Mouse (Mus musculus): ENCODE measurements around the gene Cadps2. TPM values are rescaled to one million over a fixed set of nuclear protein-coding genes. Genes with fewer than 3 reads are reported as not detected.

Gene Cadps2
- total RNA-seq, 2 experiments from 2014 or later, result 0.92 to 0.93 TPM

DNA sequence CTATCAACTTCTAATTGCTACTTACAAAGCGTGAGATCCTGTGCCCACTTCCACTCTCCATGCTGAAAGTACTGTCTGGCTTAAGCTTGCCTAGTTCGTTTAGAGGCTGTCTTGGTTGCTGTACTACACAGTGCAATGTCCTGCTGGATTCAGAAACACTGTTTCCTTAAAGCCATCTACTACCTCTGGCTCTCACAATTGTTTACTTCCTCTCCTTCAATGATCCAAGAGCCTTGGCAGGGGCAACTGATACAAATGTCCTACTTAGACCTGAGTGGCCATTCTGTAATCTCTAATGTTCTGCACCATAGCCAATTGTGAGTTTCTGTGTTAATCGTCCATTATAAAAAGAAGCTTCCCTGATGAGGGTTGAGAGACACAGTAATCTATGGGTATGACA, 47.4 kb downstream of the Cadps2 start:
- ATAC-seq (replicated peaks; ENCODE audit: poor library complexity, severe bottlenecking), result no peak

DNA sequence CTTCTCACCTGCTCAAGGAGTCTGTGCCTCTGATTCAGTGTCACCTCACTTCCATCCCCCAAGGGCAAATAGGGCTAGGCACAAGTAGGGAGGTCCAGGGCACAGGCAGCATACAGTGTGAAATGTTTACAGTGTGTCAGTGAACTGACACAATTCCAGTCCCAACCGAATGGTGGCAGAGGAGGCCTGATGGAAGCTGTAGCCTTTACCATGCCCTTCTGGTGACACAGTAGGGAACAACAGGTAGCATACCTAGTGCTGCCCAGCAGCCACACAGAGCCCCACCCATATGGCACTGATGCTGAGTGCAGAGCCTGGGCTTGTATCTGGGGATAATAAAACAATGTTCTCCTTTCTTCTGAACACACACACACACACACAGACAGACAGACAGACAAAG, 61.6 kb downstream of the Cadps2 start:
- no peak for ATAC-seq (replicated peaks; ENCODE audit: poor library complexity, severe bottlenecking)

- no peak for ATAC-seq (replicated peaks; ENCODE audit: poor library complexity, severe bottlenecking)
Measured at GRCm38 (mm10) chr6:23762204-23762603, 77.0 kb downstream of the Cadps2 start.

DNA sequence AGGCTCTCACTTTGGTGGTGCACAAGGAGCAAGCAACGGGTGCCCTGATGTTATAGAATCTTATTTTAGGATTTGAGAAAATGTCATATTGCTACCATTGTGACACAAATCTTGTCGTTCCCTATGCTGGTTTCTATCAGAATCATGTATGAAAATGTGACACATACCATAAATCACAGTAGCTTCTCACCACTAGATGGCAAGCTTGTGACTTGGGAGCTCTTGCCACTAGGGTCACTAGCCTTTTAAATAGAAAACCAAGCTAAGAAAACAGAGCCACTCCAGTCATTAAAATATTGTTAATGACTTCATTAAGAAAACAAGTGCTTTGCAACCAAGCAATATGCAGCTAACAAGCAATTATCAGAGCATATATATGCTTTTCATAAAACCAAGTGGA, 81.0 kb downstream of the Cadps2 start:
- peak; percentile 35; the same call in 1 of the 2 replicates for ATAC-seq (replicated peaks; ENCODE audit: poor library complexity, severe bottlenecking)

GRCm38 (mm10) chr6:23748823-23749222, 90.4 kb downstream of the Cadps2 start:
- ATAC-seq (replicated peaks; ENCODE audit: poor library complexity, severe bottlenecking), result no peak

- no peak for ATAC-seq (replicated peaks; ENCODE audit: poor library complexity, severe bottlenecking)
Measured at GRCm38 (mm10) chr6:23740010-23740409, 99.2 kb downstream of the Cadps2 start.

DNA sequence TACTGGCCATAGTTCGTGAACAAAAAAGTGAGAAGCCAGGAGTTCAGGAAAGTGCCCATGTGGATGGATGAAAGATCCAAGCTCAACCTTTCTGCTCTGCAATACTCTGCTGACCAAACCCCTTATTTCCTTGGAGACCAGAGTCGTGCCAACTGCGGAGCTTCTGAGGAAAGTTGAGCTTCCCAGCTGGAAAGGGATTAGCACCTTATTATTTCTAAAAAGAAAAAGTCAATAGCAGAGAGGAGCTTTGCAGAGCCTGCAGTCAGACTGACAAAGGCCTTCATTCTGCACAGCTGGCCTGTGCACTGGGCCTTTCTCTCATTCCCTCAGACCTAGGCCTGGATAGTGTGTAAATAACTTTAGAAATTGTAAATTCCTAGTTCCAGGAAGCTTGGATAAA, 106.5 kb downstream of the Cadps2 start:
- no peak for ATAC-seq (replicated peaks; ENCODE audit: poor library complexity, severe bottlenecking)

- no peak for ATAC-seq (replicated peaks; ENCODE audit: poor library complexity, severe bottlenecking)
Measured at GRCm38 (mm10) chr6:23728620-23729019, 110.6 kb downstream of the Cadps2 start.

DNA sequence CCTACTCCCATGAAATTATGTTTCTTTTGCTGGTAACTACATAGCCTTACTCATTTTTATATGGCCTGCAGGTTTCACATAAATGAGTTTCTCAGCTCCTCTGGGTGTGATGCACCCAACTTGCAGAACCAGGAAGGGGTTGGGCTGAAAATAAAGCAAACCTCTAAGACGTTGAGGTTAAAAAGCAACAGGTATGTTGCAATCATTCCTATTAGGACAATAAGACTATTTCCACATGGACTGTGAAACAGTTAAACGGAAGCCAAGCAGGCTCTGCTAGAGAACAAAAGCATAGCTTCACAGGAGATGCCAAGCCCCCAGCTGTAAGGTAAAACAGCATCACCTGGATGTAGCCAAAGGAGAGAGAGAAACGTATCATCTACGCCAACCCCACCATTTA, 115.5 kb downstream of the Cadps2 start:
- peak; percentile 55 for ATAC-seq (replicated peaks; ENCODE audit: poor library complexity, severe bottlenecking)

- no peak for ATAC-seq (replicated peaks; ENCODE audit: poor library complexity, severe bottlenecking)
Measured at GRCm38 (mm10) chr6:23720401-23720800, 118.8 kb downstream of the Cadps2 start.

GRCm38 (mm10) chr6:23707506-23707905, 131.7 kb downstream of the Cadps2 start:
- ATAC-seq (replicated peaks; ENCODE audit: poor library complexity, severe bottlenecking), result no peak

DNA sequence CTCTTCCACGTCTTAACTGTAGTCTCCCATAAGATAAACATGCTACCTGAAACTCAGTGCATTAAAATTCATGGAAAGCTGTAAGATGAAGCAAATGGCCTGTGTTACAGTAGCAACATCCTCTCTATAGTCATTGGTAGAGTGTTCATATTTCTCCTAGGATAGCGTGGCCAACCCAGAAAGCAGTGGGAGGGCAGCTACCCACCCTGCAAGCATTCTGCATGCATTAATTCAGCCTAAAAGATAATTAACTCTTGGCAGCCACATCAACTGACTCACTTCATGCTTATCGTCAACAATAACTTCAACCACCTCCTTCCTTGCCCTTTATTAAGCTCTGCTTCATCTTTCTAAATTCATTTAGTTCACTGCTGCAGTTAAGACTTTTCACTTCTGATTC, 138.3 kb downstream of the Cadps2 start:
- no peak for ATAC-seq (replicated peaks; ENCODE audit: poor library complexity, severe bottlenecking)

DNA sequence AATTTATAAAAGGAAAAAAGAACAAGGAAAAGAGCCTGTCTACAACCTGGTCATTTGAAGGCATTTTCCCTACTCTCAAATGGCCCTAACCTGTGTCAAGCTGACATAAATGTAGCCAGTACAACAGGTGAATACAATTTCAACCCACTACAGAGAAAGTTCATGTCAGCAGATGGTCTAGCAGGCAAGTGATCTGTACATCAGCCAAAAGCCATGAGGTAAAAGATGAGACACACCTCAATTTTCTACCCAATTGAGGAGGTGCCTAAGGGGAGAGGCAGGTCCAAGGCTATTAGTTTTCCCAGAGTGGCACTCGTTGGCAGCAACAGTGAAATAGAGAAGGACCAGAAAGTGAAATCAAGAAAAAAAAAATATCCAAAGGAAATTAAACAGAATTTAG, 161.0 kb downstream of the Cadps2 start:
- no peak for ATAC-seq (replicated peaks; ENCODE audit: poor library complexity, severe bottlenecking)

GRCm38 (mm10) chr6:23655036-23655435, 184.2 kb downstream of the Cadps2 start, which contains the start of gene Rnf148:
TSS of gene Rnf148 (minus strand) at chr6:23655136.
- no peak for ATAC-seq (replicated peaks; ENCODE audit: poor library complexity, severe bottlenecking)

- ATAC-seq (replicated peaks; ENCODE audit: poor library complexity, severe bottlenecking), result no peak
Measured at GRCm38 (mm10) chr6:23650205-23650604, 189.0 kb downstream of the Cadps2 start, which contains the start of gene Rnf133. TSS of gene Rnf133 (minus strand) at chr6:23650305.

GRCm38 (mm10) chr6:23648732-23649131, 190.5 kb downstream of the Cadps2 start:
- ATAC-seq (replicated peaks; ENCODE audit: poor library complexity, severe bottlenecking), result no peak; the same call in 1 of the 2 replicates

- no peak for ATAC-seq (replicated peaks; ENCODE audit: poor library complexity, severe bottlenecking)
Measured at GRCm38 (mm10) chr6:23647627-23648247, 191.5 kb downstream of the Cadps2 start.

- peak; percentile 59 for ATAC-seq (replicated peaks; ENCODE audit: poor library complexity, severe bottlenecking)
Measured at GRCm38 (mm10) chr6:23637081-23637480, 202.1 kb downstream of the Cadps2 start.

DNA sequence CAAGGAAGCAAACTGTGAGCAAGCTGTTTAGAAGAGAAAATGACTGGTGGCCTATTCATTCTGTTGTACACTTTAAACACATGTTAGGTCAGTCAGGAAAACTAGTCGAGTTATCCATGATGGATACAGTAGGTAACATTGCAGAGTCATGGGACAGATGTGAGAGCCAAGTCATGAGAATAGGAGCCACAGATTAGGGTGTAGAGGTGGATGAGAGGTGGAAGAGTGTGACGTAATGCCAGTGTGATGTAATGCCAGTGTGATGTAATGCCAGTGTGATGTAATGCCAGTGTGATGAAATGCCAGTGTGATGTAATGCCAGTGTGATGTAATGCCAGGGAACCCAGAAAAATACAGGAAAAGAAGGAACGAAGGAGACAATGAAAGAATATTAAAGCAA, 204.0 kb downstream of the Cadps2 start:
- ATAC-seq (replicated peaks; ENCODE audit: poor library complexity, severe bottlenecking), result peak; percentile 81

DNA sequence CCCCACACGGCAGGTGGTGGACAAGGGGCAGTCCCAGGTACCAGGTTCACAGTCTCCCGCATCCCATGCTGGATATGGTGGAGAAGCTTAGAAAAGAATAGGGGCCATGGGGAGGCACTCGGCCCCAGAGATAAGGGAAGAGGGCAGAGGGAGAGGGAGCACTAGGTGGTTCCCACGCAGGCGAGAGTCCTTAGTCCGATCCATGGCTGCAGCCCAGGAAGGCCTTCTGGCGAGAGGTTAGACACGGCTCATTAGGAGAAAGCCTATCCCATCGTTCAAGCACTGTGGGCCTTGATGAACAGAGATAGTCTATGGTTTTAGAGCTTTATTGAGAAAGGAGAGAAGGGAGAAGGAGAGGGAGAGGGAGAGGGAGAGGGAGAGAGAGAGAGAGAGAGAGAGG, 205.2 kb downstream of the Cadps2 start:
- ATAC-seq (replicated peaks; ENCODE audit: poor library complexity, severe bottlenecking), result no peak

GRCm38 (mm10) chr6:23630465-23630864, 208.8 kb downstream of the Cadps2 start:
- no peak for ATAC-seq (replicated peaks; ENCODE audit: poor library complexity, severe bottlenecking)

- ATAC-seq (replicated peaks; ENCODE audit: poor library complexity, severe bottlenecking), result no peak
Measured at GRCm38 (mm10) chr6:23575102-23575501, 264.1 kb downstream of the Cadps2 start.

- no peak for ATAC-seq (replicated peaks; ENCODE audit: poor library complexity, severe bottlenecking)
Measured at GRCm38 (mm10) chr6:23573750-23574149, 265.5 kb downstream of the Cadps2 start.

Measured in granulocyte monocyte progenitor cell, adult 5-6 weeks (primary cell).